Mouse (Mus musculus) midbrain, embryonic 10.5 days (tissue): ENCODE measurements around the gene Fam110a. TPM values are rescaled to one million over a fixed set of nuclear protein-coding genes. Genes with fewer than 3 reads are reported as not detected.

Experiments used
- DNase-seq: peaks from one replicate; pipeline ENCODE4 v3.0.0-alpha.2; 2017; ENCODE audit warnings: low spot score
- H3K27ac ChIP-seq: fragments of 300-500 bp; sonication (generic); replicated peaks from 2 replicates; pipeline ENCODE4 v1.5.1; 2016; ENCODE audit warnings: mild to moderate bottlenecking
- H3K27me3 ChIP-seq: fragments of 300-500 bp; sonication (generic); 2 replicates; pipeline ENCODE4 v1.6.1; 2016; ENCODE audit warnings: low read depth, mild to moderate bottlenecking; ENCODE audit not compliant: poor library complexity, severe bottlenecking
- H3K36me3 ChIP-seq: fragments of 300-500 bp; sonication (generic); 2 replicates; pipeline ENCODE4 v1.6.1; 2016; ENCODE audit warnings: mild to moderate bottlenecking, moderate library complexity
- H3K4me1 ChIP-seq: fragments of 300-500 bp; sonication (generic); 2 replicates; pipeline ENCODE4 v1.6.1; 2016
- H3K4me3 ChIP-seq: fragments of 300-500 bp; sonication (generic); 2 replicates; pipeline ENCODE4 v1.5.1; 2016; ENCODE audit warnings: mild to moderate bottlenecking, moderate library complexity
- H3K9me3 ChIP-seq: fragments of 300-500 bp; sonication (generic); replicated peaks from 2 replicates; pipeline ENCODE4 v1.6.1; 2016; ENCODE audit warnings: mild to moderate bottlenecking
- WGBS: fragments of 180-500 bp; shearing (Covaris S2); methylation state at CpG from one replicate; pipeline ENCODE4 v1.1.7; 2016; 5-methylcytosine and 5-hydroxymethylcytosine counted together
- microRNA counts: library from miRNA; unstranded; fragments of <30 nt; microRNA quantifications from one replicate; lab custom pipeline; 2017
- microRNA-seq: library from miRNA; unstranded; fragments of <30 nt; microRNA quantifications from one replicate; pipeline ENCODE4, GENCODE M21; 2017
- polyA plus RNA-seq: library from polyadenylated mRNA; unstranded; fragments of >200 nt; fragmentation: Nextera tagmentation; extraction: Ambion mirVana; gene quantifications from 2 replicates; pipeline ENCODE4 v1.2.1, GENCODE M21; 2016

Fam110a gene
- polyA plus RNA-seq, 1 experiment from 2014 or later = 79.8 TPM

DNA sequence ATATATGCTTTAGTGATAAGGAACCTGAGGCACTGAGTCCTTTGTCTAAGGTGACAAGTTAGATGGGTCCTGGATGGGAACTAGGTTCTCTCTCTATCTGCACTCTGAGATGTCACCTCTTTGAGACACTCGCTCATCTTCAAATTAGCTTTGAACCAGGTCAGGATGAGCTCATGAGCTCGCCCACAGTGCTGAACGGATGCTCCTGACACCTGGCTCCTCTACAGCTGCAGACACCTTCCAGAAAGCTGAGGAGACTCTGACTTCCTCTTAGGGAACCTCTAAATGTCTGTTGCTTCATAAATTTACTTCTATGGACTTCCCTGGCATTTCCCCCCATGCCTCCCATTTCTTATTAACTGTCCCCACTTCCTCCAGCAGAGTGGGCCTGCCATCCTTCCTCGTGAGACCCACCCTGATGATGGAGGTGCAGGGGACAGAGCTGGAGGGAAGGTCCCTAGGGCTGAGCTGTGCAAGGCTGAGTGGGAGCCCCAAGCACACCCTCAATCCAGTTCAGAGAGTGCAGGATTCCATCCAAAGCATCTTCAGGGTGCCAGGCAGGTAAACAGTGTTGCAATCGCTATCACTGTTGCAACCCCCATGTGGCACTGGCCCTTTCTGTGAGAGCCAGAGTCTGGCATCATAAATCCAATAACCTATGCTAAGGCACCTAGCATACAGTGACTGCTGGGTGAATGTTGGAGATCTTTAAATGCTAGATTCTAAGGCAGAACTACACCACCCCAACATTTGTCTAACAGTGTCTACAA lies 40.2 kb downstream of the Fam110a start:
- Histone ChIP-seq H3K4me1 (peaks cover 7% of the 10 kb centered on the region; the same call in 1 of the 2 replicates), H3K27ac (no peak overlapping the region), H3K27me3 (no peaks in the 10 kb centered on the region), H3K36me3 (no peaks in the 10 kb centered on the region), H3K4me3 (no peak overlapping the region), H3K9me3 (no peaks in the 10 kb centered on the region)
- no peak for DNase-seq
- WGBS = 87% methylated on average over 5 of the region's 5 CpGs

DNA sequence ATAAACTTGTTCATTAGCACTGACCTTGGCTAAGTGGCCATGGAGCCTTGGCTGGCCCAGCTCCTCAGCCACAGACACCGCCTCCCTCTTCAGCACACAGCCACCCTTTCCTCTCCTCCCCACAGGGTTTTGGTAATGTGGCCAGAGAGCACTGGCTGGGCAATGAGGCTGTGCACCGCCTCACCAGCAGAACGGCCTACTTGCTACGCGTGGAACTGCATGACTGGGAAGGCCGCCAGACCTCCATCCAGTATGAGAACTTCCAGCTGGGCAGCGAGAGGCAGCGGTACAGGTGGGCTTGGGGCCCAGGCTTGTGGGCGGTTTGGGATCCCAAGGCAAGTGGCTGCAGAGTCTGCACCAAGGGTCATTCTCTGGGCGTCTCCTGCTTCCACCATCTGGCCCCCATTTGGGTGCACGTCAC lies 41.2 kb downstream of the Fam110a start:
- Histone ChIP-seq H3K27me3 (no peaks in the 10 kb centered on the region), H3K4me1 (peaks cover 7% of the 10 kb centered on the region; the same call in 1 of the 2 replicates), H3K4me3 (no peak overlapping the region), H3K9me3 (no peaks in the 10 kb centered on the region), H3K36me3 (no peaks in the 10 kb centered on the region), H3K27ac (peak overlapping the region; percentile 42; the same call in 1 of the 2 replicates)
- DNase-seq = no peak
- 83% methylated on average over 11 of the region's 11 CpGs for WGBS

DNA sequence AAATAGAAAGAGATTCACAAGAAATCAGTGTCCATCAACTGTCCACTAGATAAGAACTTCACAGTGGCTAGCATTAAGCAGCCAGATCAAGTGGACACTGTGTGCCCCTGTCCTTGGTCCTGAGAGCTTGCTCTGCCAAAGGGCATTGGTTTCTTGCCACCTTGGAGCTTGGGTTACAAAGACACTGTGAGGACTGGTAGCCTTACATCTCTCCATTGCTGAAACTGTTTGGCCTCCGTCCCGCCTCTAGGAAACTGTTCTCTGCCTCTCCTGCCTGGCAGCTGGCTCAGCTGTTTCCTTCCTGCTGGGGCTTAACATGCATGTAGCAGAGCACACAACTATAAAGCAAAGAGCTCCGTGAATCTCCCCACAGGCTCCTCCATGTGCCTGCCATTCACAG lies 42.1 kb downstream of the Fam110a start:
- Histone ChIP-seq H3K36me3 (no peaks in the 10 kb centered on the region), H3K4me3 (no peak overlapping the region), H3K27me3 (no peaks in the 10 kb centered on the region), H3K4me1 (peaks cover 7% of the 10 kb centered on the region; the same call in 1 of the 2 replicates), H3K27ac (no peak overlapping the region), H3K9me3 (no peaks in the 10 kb centered on the region)
- WGBS = 74% methylated on average over 3 of the region's 3 CpGs
- DNase-seq = no peak

DNA sequence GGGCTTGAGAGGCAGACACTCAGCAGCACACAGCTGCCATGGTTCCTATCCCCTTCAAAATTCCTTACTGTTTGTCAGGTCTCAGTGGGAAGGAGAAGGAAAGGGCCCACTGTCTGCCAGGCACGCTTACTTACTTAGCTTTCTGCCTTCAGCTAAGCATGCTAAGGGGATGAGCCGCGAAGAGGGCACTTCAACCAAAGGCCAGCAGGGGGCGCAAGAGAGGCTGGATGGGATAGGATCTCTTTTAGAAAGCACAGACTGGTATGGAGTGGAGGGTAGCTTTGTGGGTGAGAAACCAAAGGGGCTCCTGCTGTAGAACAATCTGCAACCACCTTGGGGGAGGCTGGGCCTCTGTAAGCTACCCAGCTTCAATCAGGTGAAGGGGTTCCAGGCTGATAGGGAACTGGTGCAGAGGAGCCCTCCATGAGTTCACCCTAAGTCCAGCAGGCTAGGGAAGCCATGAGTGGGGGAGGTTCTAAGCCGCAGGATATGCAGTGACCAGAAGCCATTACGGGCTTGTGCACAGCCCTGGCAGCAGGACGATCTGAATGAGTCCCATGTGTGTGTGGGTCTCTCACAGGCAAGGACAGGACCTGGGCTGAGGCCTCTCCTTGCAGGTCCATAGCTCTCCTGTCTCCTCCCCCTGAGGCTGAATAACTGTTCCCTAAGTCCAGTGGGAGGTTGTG lies 49.5 kb downstream of the Fam110a start:
- peak; percentile 87 for DNase-seq
- H3K36me3 ChIP-seq = no peaks in the 10 kb centered on the region
- no peaks in the 10 kb centered on the region for H3K27me3 ChIP-seq
- 31% methylated on average over 7 of the region's 7 CpGs for WGBS
- no peaks in the 10 kb centered on the region for H3K4me1 ChIP-seq
- peak overlapping the region; percentile 57 for H3K27ac ChIP-seq
- H3K4me3 ChIP-seq = no peak overlapping the region
- H3K9me3 ChIP-seq = no peaks in the 10 kb centered on the region

DNA sequence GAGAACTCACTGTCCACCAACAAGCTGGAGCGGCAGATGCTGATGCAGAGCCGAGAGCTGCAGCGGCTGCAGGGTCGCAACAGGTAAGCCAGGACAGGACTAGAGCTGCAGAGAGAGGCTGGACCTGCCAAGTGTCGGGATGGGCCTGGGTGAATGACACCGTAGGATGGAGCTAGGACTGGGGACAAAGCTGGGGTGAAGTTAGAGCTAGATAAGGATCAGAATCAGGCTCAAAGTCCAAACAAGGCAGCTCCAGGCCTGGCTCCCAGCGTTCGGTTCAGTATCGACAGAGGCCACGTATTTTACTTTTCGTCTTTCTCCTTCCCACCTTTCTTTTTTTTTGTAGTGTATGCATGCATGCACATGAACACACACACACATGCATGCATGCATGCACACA lies 52.9 kb downstream of the Fam110a start:
- H3K4me1 ChIP-seq = peaks cover 9% of the 10 kb centered on the region
- H3K27me3 ChIP-seq = no peaks in the 10 kb centered on the region
- 91% methylated on average over 11 of the region's 11 CpGs for WGBS
- no peak for DNase-seq
- no peak overlapping the region for H3K4me3 ChIP-seq
- H3K27ac ChIP-seq = no peak overlapping the region
- no peaks in the 10 kb centered on the region for H3K9me3 ChIP-seq
- no peaks in the 10 kb centered on the region for H3K36me3 ChIP-seq

DNA sequence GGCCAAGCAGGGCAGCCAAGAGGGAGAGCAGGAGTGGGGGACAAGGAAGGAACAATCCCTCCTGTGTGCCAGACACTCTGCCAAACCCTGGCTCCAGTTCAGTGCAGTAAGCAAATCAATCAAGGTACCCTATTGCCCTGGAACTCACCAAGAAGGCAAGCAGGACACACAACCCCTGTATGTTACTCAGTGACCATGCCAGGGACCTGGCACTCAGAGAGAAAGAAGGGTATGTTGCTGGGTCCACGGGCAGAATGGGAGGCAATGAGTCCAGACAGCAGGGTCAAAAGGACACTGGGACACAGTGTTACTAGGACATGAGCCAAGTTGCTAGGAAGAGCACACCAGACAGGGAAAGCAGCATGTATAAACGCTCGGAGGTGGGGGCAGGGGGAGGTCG lies 54.3 kb downstream of the Fam110a start:
- no peak overlapping the region for H3K4me3 ChIP-seq

DNA sequence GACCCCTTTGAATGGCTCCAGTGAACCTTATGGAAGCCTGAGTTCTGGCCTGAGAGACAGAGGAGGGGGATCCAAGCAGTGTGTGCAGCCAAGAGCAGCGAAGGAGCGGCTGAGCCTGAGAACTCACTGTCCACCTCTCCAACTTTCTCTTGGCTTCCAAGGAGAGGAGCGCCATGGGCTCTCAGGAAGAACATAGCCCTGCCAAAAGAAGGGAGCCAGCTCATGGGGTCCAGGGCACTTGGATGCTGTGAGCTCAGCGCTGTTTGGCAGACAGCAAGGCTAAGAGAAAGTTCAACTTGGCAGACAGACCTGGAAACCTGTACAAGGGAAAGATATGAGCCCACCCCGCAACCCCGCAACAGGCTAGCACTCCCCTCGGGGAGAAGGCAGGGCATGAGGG lies 55.7 kb downstream of the Fam110a start:
- WGBS = 80% methylated on average over 7 of the region's 7 CpGs
- peaks cover 31% of the 10 kb centered on the region for H3K4me1 ChIP-seq
- no peaks in the 10 kb centered on the region for H3K27me3 ChIP-seq
- no peaks in the 10 kb centered on the region for H3K36me3 ChIP-seq
- no peaks in the 10 kb centered on the region for H3K9me3 ChIP-seq
- DNase-seq = no peak
- no peak overlapping the region for H3K27ac ChIP-seq
- H3K4me3 ChIP-seq = no peak overlapping the region

More for the DNA sequence above, 54.3 kb downstream of the Fam110a start:
- Histone ChIP-seq H3K27me3 (no peaks in the 10 kb centered on the region), H3K9me3 (no peaks in the 10 kb centered on the region), H3K36me3 (no peaks in the 10 kb centered on the region), H3K27ac (no peak overlapping the region), H3K4me1 (peaks cover 22% of the 10 kb centered on the region)
- WGBS = 78% methylated on average over 4 of the region's 4 CpGs
- no peak for DNase-seq

DNA sequence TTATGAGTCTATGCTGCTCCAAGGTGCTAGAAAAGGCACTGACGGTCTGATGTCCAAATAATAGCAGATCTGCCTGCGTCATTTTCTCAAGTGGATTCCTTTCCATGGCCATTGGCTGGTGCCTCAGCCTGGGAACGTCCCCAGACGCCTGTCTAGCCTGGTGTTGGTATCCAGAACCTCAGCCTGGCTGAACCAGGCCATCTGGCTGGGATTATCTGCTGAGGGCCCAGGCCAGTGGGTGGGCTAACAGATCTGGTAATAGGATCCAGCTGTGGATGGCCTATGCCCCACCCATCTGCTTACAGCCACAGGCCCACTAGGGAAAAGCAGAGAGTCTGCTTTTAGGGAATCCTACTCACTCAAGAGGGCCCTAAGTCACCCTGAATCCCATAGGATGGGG lies 58.4 kb downstream of the Fam110a start:
- H3K4me1 ChIP-seq = peaks cover 31% of the 10 kb centered on the region
- DNase-seq = peak; percentile 28

DNA sequence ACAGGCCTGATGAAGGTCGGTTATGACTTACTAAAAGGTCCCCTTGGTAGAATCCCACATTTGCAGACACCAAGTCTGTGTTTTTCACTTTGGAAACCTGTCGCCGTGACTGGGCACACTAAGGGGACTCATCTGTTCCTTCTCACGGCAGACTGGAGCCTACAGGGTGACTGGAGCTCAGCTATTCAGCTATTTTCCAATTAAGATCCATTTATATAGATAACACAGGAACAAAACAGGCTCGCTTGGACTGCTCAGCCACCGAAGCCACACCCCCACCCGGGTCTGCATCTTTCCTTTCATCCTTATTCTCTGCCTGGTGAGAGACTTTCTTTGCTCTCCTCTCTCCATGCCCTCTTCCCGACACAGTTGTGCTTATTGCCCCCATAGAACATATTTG lies 59.0 kb downstream of the Fam110a start:
- Histone ChIP-seq H3K4me1 (peaks cover 35% of the 10 kb centered on the region), H3K36me3 (no peaks in the 10 kb centered on the region), H3K27ac (no peak overlapping the region), H3K27me3 (no peaks in the 10 kb centered on the region), H3K9me3 (no peaks in the 10 kb centered on the region), H3K4me3 (no peak overlapping the region)
- WGBS = 72% methylated on average over 8 of the region's 8 CpGs
- no peak for DNase-seq

More for the DNA sequence above, 58.4 kb downstream of the Fam110a start:
- Histone ChIP-seq H3K27me3 (no peaks in the 10 kb centered on the region), H3K4me3 (no peak overlapping the region), H3K36me3 (no peaks in the 10 kb centered on the region), H3K9me3 (no peaks in the 10 kb centered on the region), H3K27ac (0 out of 2 replicates have a peak overlapping the region, but pooled peaks have one; percentile 33)
- 60% methylated on average over 4 of the region's 4 CpGs for WGBS

MicroRNA genes within 50 kb of the gene (microRNA counts, 519-probe panel; counts per million panel counts)
- not detected for microRNA mmu-miR-1953 (lab: Ali Mortazavi, UCI)

Small RNA genes within 50 kb of the gene (microRNA-seq; reads per million reads assigned to microRNA genes)
- gene Mir1953 = 0.90 reads per million

Other genes starting within 250 kb of the Fam110a start
- gene Psmf1, start 236.0 kb downstream of the Fam110a start, polyA plus RNA-seq = 47.8 and 52.6 TPM in 2 replicates
- 0.14 and 0.21 TPM in 2 replicates for gene Rspo4, start 137.3 kb downstream of the Fam110a start, polyA plus RNA-seq
- gene Angpt4, start 69.0 kb downstream of the Fam110a start, polyA plus RNA-seq = 0.06 and 0.32 TPM in 2 replicates
- gene Slc52a3, start 16.3 kb upstream of the Fam110a start, polyA plus RNA-seq = 0.81 and 0.87 TPM in 2 replicates
- 2.2 and 4.7 TPM in 2 replicates for gene Scrt2, start 101.3 kb upstream of the Fam110a start, polyA plus RNA-seq
- gene Srxn1, start 125.3 kb upstream of the Fam110a start, polyA plus RNA-seq = 14.8 and 18.5 TPM in 2 replicates
- gene Tcf15, start 163.3 kb upstream of the Fam110a start, polyA plus RNA-seq = 1.9 and 3.0 TPM in 2 replicates
- gene Csnk2a1, start 246.6 kb upstream of the Fam110a start, polyA plus RNA-seq = 79.1 and 82.7 TPM in 2 replicates